Comparison of ENCODE assay signal across 8 mouse cellular contexts in genomic region chr17:86168231-86168981, GRCm38 (mm10). TPM values are rescaled to one million over a fixed set of nuclear protein-coding genes. Genes with fewer than 3 reads are reported as not detected.
A peak's percentile ranks its signal among the peaks of the same experiment; 100 is the strongest.
DNase-seq lines count a peak whose midpoint lies in the region; ATAC-seq and TF ChIP-seq lines count a peak whose summit lies in the region.

No protein-coding gene starts in this region.

- no peak for TF ChIP-seq EP300 in liver, postnatal 0 days (IDR thresholded peaks at IDR 0.05; ENCODE audit: low read depth)

- H3K27ac ChIP-seq in kidney, embryonic 14.5 days (ENCODE audit: low read depth, low read length) = peak overlapping the region; percentile 98; the same call in 1 of the 2 replicates
- H3K27ac ChIP-seq in liver, postnatal 0 days (ENCODE audit: low read depth) = peak overlapping the region; percentile 98
- H3K27ac ChIP-seq in olfactory bulb, adult 2 months (ENCODE audit: insufficient read depth, low read depth, low read length) = peak overlapping the region; percentile 49

- 0 out of 2 replicates have a peak, but pooled peaks have one; percentile 13 for ATAC-seq in kidney, embryonic 14.5 days (ENCODE audit: low FRiP score, low TSS enrichment)
- no peak for ATAC-seq in liver, postnatal 0 days

- peak overlapping the region; percentile 95 for H3K4me2 ChIP-seq in kidney, embryonic 14.5 days (replicated peaks; ENCODE audit: low read depth, low read length)
- H3K4me2 ChIP-seq in liver, postnatal 0 days (ENCODE audit: low read depth, low read length) = peak overlapping the region; percentile 98

- H3K4me1 ChIP-seq in kidney, embryonic 14.5 days (ENCODE audit: control insufficient read depth, insufficient read depth, low read length) = peaks cover 22% of the 10 kb centered on the region
- H3K4me1 ChIP-seq in liver, postnatal 0 days (ENCODE audit: insufficient read depth) = peaks cover 33% of the 10 kb centered on the region
- H3K4me1 ChIP-seq in olfactory bulb, adult 2 months (ENCODE audit: control insufficient read depth, insufficient read depth, low read length) = peaks cover 25% of the 10 kb centered on the region

- TF ChIP-seq POLR2A in olfactory bulb, adult 2 months (IDR thresholded peaks at IDR 0.05; ENCODE audit: insufficient read depth, low read depth, low read length) = no peak

- H3K4me3 ChIP-seq in kidney, embryonic 14.5 days (ENCODE audit: low read length) = peak overlapping the region; percentile 61
- peak overlapping the region; percentile 90 for H3K4me3 ChIP-seq in liver, postnatal 0 days (ENCODE audit: low read depth, low read length)
- peak overlapping the region; percentile 65 for H3K4me3 ChIP-seq in olfactory bulb, adult 2 months (ENCODE audit: insufficient read depth, low read depth, low read length)

- no peaks in the 10 kb centered on the region for H3K27me3 ChIP-seq in kidney, embryonic 14.5 days (ENCODE audit: control insufficient read depth, insufficient read depth, low read length)
- peaks cover 19% of the 10 kb centered on the region; the same call in 1 of the 2 replicates for H3K27me3 ChIP-seq in liver, postnatal 0 days (ENCODE audit: insufficient read depth, low read length)

- no peaks in the 10 kb centered on the region for H3K9me3 ChIP-seq in kidney, embryonic 14.5 days (ENCODE audit: control insufficient read depth, low read length)
- H3K9me3 ChIP-seq in liver, postnatal 0 days (ENCODE audit: low read length) = no peaks in the 10 kb centered on the region

- TF ChIP-seq CTCF in liver, postnatal 0 days (IDR thresholded peaks at IDR 0.05; ENCODE audit: low read depth) = 0 out of 2 replicates have a peak, but pooled peaks have one; percentile 6
- TF ChIP-seq CTCF in olfactory bulb, adult 2 months (IDR thresholded peaks at IDR 0.05; ENCODE audit: insufficient read depth, low read depth, low read length) = no peak

- under 1% methylated on average over 64 of the region's 64 CpGs for WGBS in kidney, embryonic 14.5 days
- 1% methylated on average over 64 of the region's 64 CpGs for WGBS in liver, postnatal 0 days (ENCODE audit: insufficient replicate concordance)
- WGBS in olfactory bulb, adult 2 months = under 1% methylated on average over 64 of the region's 64 CpGs

- DNase-seq in A20 (ENCODE audit: low read depth, low spot score) (peak; percentile 69), MN1 (ENCODE audit: low spot score) (peak; percentile 32)
- DNase-seq in embryo, embryonic 9.5 days (ENCODE audit: extremely low spot score) = peak; percentile 48
- peak; percentile 39 to 52 for DNase-seq in heart, adult 9 months (ENCODE audit: low spot score in 2 of 2)
- peak; percentile 39 for DNase-seq in liver, postnatal 0 days
- peak; percentile 26 for DNase-seq in urinary bladder, postnatal 25 days (ENCODE audit: low spot score)

- peak overlapping the region; percentile 76 for H3K9ac ChIP-seq in kidney, embryonic 14.5 days (ENCODE audit: low read depth, low read length)
- H3K9ac ChIP-seq in liver, postnatal 0 days (replicated peaks) = peak overlapping the region; percentile 95

- no peaks in the 10 kb centered on the region for H3K36me3 ChIP-seq in kidney, embryonic 14.5 days (ENCODE audit: control insufficient read depth, insufficient read depth, low read length)
- no peaks in the 10 kb centered on the region; the same call in 1 of the 2 replicates for H3K36me3 ChIP-seq in liver, postnatal 0 days (replicated peaks; ENCODE audit: insufficient read depth, low read length)

RNA-seq across cellular contexts. Expression of gene Prkce, which starts 0.8 kb away (rescaled TPM):
- polyA plus RNA-seq in kidney, embryonic 14.5 days (2014; fragmentation: Nextera tagmentation; extraction: Ambion mirVana) = 7.2 and 8.8 TPM in 2 replicates
- 1.9 and 2.0 TPM in 2 replicates for polyA plus RNA-seq in liver, postnatal 0 days (2015; fragmentation: Nextera tagmentation; extraction: Ambion mirVana)
- polyA plus RNA-seq in olfactory bulb, adult 2 months (2012; ENCODE audit: insufficient read depth, insufficient read length, low replicate concordance, missing spikeins) = 221 TPM in 1 of 2 replicates, not detected in the other

RNA-seq across cellular contexts. Expression of gene Srbd1, which starts 23.4 kb away (rescaled TPM):
- 11.6 and 12.7 TPM in 2 replicates for polyA plus RNA-seq in kidney, embryonic 14.5 days (2014; fragmentation: Nextera tagmentation; extraction: Ambion mirVana)
- 3.8 and 3.9 TPM in 2 replicates for polyA plus RNA-seq in liver, postnatal 0 days (2015; fragmentation: Nextera tagmentation; extraction: Ambion mirVana)
- polyA plus RNA-seq in olfactory bulb, adult 2 months (2012; ENCODE audit: insufficient read depth, insufficient read length, low replicate concordance, missing spikeins) = not detected in 2 replicates
